Mouse (Mus musculus) ovary, adult 18-20 months (tissue): ENCODE results near the gene Slain2.
"Not testable (repeated sequence)": the region's sequence is repeated elsewhere in the genome, so short reads cannot be mapped to it uniquely, and the experiment has no call there.

ENCODE experiments used
- DNase-seq: peaks from one replicate; pipeline ENCODE4 v3.0.0; 2022; ENCODE audit warnings: low spot score, mixed read lengths

Slain2 gene

DNA sequence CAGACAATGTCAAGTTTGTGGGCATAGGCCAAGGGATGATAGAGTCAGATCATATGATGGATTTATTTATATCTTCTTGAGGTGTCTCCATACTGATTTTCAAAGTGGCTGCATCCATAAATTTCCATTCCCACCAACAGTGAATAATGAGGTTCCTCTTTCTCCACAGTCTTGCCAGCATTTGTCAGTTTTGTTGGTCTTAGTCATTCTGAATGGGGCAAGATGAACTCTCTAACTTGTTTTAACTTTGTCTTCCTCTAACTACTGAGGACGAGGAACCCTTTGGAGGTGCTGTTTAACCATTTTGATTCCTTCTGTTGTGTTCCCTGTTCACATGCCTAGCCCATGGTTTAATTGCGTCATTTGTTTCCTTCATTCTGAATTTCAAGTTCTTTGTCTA is 36.1 kb downstream of the Slain2 start:
- no peak for DNase-seq

DNA sequence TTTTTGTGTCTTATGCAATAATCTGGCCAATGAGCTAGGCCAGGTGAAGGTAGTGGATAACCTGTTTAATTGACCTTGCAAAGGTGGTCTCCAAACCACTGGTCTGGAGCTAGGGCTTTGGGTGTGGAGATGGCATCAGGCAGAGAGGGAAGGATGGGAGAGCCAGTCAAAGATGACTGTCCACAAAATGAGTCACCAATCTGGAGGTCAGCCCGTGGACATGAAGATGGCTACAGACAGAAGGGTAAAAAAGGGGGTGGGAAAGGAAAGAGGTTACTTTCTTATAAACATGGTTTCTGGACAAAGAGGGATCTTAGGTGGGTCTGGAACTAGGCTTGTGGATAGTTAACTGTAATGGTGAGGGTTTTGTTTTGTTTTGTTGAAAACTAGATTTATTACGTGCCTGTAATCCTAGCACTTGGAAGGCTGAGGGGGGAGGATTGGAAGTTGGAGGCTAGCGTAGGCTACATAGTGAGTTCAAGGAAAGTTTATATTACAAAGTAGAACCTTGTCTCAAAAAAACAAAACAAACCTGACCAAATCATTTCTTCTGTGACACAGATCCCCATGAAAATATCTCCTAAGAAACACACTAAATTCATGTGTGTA is 40.0 kb downstream of the Slain2 start:
- no peak for DNase-seq

DNA sequence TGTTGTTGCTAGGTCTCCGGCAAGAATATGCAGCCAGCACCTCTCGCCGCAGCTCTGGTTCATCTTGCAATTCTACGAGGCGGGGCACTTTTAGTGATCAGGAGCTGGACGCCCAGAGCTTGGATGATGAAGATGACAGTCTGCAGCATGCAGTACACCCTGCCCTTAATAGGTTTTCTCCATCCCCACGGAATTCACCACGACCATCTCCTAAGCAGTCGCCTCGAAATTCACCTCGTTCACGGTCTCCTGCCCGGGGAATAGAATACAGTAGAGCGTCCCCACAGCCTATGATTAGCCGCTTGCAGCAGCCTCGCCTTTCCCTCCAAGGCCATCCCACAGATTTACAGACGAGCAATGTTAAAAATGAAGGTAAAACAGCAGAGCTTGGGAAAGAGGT is 43.2 kb downstream of the Slain2 start:
- no peak for DNase-seq

DNA sequence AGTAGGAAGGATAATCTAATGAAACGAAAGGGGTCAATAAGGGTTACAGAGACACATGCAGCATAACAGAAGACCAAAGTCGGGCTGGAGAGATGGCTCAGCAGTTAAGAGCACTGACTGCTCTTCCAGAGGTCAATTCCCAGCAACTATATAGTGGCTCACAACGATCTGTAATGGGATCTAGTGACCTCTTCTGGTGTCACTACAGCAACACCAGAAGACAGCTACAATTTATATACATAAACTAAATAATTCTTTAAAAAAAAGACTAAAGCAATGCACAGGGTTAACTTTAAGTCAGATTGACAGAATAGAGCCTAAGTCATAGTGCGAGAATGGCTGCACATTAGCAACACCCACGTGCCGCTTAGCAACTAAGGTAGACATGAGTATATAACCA is 46.0 kb downstream of the Slain2 start:
- no peak for DNase-seq

DNA sequence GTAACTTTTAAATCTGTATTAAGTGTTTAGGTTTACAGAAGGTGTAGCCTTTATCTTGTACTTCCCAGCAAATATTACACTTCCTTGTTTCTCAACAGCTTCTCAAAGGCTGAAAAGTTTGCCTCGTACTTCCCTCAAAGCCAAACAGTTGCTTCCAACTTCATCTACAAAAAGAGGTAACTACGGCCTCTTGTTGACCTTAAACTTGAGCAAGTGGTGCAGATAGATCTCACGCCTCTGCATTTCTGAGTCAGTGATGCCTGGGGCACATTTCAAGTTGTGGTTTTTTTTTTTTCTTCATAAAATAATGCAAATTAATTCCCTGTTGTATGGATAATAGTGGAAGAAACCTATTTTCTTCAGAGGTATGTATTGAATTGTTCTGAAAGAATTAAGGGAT is 51.6 kb downstream of the Slain2 start:
- no peak for DNase-seq

DNA sequence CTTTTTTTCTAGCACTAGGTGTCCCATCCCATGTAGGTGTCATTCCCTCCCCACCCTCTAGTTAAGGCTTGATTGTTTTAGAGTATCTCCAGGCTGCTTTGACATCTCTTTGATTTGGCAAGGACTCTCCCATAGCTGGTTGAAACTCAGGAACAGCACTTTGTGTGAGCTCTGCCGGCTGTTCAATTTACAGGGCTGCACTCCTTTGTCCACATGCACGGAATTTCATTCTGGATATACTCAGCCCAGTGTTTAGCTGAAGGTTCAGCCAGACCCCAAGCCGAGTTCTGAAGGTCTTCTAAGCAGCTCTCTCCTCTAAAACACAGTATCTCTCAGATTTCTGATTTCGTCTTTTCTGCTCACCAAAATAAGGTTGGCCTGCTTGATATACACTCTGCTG is 58.3 kb downstream of the Slain2 start:
- DNase-seq = no peak

DNA sequence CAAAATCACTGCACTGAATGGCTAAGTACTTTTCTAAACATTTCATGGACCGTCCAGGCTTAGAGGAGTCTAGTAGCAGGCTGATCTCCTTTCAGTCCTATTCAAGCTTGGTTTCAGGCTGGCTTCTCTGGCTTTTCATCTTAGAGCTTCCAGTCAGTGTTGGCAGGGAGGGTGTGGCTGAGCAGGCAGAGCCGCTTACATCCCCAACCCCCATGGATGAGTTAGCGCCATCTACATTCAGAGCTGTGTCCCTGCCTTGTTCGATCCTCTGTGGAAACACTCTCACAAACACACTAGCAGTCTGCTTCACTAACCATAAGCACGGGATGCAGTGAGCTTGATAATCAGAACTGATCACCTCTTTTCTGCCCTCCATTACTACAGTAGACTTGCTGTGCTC is 58.8 kb downstream of the Slain2 start:
- no peak for DNase-seq

DNA sequence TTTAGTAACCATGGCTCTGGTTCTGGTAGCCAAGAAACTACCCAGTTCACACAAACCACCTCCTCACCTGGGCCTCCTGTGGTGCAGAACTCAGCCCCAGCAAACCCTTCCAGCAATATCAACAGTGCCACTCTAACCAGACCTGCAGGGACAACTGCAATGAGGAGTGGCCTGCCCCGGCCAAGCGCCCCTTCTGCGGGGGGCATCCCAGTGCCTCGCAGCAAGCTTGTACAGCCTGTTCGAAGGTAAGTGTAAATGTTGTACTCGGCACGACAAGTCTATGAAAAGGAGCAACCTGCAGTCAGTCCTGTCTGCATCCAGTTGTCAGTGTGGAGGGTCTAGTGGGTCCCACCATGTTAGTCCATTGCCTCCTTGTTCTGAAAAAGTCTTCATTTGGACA is 60.5 kb downstream of the Slain2 start, which contains the start of gene Gm10135:
Gm10135 (minus strand) TSS at position 101 of the 400 bp plus-strand sequence.
- no peak for DNase-seq

DNA sequence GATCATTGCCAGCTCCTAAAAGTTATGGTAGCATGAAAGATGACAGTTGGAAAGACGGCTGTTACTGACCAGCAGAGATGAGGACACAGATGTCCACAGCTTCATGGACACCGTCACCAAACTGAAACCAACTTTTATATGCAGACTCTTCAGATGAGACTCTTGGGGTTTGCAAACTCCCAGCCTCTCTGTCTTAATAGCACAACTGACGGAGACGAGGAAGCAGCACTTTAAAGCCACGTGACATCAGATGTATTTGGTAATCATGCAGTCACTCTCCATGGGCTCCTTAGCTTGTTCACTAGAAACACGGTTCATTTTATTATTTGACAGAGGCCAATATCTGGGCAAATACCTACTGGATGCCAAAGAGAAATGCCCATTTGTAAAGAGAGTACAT is 61.9 kb downstream of the Slain2 start:
- DNase-seq = no peak

DNA sequence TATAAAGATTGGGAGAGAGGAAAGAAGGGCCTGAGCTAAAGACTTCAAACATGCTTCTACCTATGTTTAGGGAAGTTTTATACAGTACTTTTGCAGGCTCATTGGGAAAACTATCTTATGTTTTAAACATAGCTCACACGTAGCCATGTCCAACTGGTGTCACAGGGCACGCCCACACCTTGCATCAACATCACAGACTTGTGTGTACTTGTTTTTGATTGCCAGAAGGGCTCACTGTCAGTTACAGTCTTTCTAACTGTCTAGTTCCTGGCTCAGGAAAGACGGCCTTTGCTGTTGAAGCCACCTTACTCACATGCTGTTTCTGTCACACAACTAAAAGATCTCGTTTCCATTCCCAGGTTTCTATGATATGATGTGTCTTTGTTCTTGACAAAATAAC is 62.4 kb downstream of the Slain2 start:
- no peak for DNase-seq

DNA sequence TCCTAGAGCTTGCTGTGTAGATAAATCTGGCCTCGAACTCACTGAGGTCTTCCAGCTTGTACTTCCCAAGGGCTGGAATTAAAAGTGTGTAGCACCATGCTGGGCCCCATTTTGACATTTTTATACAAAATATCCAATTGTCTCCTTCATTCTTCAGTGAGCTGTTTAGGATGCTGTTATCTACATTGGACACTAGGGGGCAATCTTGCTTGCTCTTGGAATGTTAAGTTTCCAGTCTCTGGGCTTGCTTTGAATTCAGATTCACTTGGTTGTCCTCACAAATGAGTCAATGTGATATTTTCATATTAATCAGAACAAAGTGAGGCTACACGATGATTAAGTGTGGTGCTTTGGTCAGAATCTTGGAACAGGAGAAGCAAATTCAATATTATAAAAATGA is 70.0 kb downstream of the Slain2 start:
- no peak for DNase-seq

DNA sequence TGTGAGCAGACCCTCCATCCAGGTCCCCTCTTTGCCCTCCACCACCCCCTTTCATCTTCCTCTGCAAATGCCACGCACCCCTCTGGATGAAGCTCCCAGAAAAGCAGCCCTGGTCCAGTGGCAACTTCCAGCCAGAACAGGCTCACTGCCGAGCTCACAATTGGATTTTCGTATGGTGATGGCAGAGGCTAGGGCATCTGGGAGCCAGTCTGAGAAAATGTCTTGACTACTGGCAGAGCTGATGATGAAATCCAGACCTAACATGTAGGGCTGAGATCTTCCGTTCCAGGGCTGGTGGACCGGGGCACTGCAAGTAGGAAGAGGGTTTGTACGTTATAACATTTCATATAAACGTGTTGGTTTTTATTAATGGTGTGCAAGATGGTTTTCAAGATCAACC is 73.7 kb downstream of the Slain2 start:
- DNase-seq = no peak

DNA sequence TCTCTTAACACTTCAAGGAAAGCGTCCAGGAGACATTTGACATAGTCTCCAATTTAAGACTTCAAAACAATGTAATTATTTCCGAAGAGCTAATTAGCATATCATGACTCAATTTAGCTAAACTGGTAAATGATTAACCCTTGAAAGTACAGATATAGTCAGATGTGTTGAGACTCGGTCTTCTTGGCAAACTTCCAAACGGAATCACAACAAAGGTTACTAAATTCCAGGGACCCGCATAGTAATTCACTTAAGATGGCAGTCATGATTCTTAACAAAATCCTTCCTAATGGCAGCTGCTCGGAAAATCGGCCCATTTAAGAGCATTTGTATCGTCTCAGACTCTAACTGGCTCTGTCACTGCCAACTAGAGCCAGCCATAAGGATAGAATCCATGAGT is 75.7 kb downstream of the Slain2 start:
- DNase-seq = no peak

DNA sequence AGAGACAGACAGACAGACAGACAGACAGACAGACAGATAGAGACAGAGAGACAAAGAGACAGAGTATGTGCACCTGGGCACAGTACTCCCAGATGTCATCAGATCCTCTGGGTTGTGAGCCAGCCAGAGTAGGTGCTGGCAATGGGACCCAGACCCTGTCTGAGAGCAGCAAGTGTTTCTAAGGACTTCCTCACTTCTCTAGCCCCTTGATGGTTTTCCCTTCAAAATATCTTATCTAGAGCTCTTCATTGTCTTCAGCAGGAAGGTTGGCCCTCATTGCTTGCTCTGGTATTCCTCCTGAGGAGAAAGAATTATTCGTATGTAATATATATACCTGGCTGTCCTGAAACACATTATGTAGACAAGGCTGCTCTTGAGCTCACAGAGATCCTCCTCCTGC is 78.4 kb downstream of the Slain2 start:
- DNase-seq = no peak

DNA sequence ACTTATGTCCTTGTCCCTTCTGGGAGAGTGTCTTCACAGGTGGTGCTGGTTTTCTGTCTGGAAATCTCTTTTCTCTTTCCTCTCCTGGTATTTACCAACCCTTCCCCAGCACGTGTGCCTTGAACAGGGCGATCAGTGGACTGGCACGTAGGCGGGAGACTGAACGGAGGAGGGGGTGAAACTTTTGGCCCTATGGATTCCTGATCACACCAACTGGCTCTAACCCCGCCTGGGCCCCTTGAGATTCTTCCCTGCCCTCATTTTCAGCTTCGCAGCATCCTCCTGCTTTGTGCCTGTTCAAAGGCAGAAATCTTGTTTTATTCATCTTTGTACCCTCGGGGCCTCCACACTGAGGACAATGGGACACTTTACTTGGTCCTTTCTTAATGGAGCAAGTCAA is 80.3 kb downstream of the Slain2 start:
- DNase-seq = no peak

DNA sequence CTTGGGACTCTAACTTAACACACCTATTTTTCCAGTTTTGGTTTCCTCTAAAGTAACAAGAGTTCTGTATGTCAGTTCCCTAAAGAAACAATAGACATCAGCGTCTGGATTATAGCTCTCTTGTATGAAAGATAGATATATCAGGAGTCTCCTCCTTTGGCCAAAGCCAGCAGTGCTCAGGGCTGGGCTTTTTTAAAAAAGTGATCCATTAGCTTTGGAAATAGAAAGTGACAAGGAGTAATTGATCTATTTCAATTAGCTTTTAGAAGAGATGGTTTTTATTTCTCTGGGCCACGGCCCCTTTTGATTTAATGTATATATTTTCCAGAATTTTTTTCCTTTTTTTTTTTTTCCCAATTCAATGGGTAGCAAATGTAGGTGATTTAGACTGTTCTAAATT is 80.8 kb downstream of the Slain2 start:
- no peak for DNase-seq

DNA sequence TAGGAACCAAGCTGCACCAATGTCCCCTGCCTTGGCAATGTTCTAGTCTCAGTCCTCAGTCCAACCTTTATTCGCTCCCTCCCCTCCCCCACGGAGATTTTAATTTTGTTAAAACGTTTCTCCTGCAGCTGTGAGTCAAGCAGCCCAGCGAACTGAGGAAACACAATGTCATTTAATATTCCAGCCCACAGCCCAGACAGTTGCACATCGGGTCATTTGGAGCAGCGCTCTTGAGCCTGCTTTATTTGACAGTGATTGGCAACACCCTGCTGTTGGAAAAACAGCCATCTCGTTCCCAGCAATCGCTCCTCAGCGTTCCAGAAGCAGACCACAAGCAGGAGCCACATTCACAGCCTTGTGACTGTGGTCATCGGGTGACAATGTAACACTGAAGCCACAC is 81.3 kb downstream of the Slain2 start:
- DNase-seq = no peak

DNA sequence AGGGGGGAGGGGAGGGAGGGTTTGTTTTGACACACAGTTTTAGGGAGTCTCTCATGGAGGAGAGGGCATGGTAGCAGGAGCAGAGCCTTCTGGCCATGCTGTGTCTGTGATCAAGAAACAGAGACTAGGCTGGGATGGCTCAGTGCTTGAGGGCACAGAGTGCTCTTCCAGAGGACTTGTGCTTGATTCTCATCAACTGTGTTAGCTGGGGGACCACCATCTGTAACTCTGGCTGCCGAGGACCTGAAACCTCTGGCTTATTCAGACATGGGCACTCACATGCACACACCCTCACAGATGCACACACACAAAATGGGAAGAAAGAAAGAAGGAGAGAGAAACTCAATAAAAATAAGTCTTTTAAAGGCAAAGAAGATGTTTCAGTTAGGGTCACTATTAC is 84.4 kb downstream of the Slain2 start:
- DNase-seq = not testable (repeated sequence)

DNA sequence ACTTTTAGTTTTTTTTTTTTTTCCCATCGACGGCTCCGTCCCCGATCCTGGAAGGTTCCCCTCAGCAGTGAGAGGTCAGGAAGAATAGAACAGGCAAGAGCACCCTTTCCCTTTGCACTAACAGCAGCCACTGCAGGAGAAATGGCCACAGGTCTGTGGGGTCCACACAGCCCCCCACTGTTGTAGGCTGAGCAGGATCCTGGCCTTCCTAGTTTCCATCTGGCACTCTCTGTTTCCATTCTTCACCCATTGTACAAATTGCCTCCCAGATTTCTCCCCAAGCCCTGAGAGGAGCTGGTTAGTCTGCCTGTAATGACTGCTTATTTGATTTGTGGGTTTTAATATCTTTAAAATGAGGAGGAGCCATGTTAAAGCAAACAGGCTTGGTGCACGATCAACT is 89.9 kb downstream of the Slain2 start:
- DNase-seq = no peak

DNA sequence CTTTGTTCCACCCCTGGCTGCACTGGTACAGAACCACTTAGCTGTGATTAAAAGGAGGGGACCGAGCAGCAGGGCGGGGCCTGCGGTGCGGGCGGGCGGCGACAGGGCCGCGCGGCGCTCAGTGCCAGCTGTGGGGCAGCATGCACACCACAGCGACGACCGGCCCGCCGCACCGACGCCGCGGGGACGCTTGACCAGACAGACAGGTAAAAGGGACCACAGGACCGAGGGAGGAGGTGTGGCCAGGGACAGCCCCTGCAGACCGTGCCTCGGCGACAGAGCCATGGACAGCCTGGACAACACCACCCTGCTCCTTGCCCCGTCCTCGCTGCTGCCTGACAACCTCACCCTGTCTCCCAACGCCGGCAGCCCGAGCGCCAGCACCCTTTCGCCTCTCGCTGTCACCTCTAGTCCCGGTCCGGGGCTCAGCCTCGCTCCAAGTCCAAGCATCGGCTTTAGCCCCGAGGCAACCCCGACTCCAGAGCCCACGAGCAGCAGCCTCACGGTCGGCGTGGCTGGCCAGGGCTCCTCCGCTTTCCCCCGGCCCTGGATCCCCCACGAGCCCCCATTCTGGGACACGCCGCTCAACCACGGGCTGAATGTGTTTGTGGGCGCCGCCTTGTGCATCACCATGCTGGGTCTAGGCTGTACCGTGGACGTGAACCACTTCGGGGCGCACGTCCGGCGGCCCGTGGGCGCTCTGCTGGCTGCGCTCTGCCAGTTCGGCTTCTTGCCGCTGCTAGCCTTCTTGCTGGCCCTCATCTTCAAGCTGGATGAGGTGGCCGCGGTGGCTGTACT is 92.9 kb downstream of the Slain2 start, which contains the start of gene Slc10a4:
Slc10a4 (plus strand) TSS at position 100 of the 798 bp plus-strand sequence.
- no peak for DNase-seq

DNA sequence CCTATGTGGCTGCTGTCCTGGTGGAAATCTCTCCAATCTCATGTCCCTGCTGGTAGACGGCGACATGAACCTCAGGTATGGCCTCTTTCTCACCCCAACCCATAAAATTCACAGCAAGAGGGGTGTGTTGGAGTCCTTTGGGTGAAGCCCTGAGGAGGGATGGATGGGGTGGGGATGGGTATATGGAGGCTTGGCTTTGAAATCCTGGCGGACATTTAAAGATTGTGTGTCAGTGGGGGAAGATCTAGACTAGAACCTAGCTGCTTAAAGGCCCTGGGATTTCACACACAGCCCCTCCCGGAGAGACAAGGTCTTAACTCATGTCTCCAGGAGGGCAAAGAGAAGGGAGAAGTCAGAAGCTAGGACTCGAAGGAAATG is 93.5 kb downstream of the Slain2 start:
- no peak for DNase-seq

DNA sequence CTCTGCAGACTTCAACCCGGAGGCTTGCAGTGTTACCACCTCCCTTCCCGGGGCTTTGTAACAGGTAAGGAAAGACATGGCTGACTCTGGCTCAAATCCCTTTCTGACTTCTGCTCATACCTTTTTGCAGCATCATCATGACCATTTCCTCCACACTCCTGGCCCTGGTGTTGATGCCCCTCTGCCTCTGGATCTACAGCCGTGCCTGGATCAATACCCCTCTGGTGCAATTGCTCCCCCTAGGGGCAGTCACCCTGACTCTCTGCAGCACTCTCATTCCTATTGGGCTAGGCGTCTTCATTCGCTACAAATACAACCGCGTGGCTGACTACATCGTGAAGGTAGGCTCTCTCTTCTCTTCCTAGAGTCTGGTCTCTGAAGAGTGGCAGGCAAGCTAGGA is 94.1 kb downstream of the Slain2 start:
- not testable (repeated sequence) for DNase-seq

DNA sequence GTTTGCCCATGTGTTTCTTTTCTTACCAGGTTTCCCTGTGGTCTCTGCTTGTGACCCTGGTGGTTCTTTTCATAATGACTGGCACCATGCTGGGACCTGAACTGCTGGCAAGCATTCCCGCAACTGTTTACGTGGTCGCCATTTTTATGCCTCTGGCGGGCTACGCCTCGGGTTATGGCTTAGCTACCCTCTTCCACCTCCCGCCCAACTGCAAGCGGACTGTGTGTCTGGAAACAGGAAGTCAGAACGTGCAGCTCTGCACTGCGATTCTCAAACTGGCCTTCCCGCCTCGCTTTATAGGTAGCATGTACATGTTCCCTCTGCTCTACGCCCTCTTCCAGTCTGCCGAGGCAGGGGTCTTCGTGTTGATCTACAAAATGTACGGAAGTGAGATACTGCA is 97.7 kb downstream of the Slain2 start:
- not testable (repeated sequence) for DNase-seq
